Mouse (Mus musculus) naive thymus-derived CD4-positive, alpha-beta T cell, adult 2 months (primary cell): ENCODE measurements around the gene Dek.
A peak's percentile ranks its signal among the peaks of the same experiment; 100 is the strongest.

ENCODE experiments used
- DNase-seq: peaks from one replicate; pipeline ENCODE4 v3.0.0-alpha.2; 2011; ENCODE audit warnings: low read depth

Gene Dek

GRCm38 (mm10) chr13:47105711-47106579, at the start of gene Dek:
Gene Dek (minus strand): TSS chr13:47106201.
- DNase-seq = peak; percentile 88

GRCm38 (mm10) chr13:47154866-47155265, 48.9 kb upstream of the Dek start:
- no peak for DNase-seq

- DNase-seq = no peak
Observed at GRCm38 (mm10) chr13:47153206-47153605, 47.2 kb upstream of the Dek start.

GRCm38 (mm10) chr13:47152390-47152789, 46.4 kb upstream of the Dek start:
- DNase-seq = peak; percentile 39

GRCm38 (mm10) chr13:47151060-47151459, 45.1 kb upstream of the Dek start:
- DNase-seq = no peak

- no peak for DNase-seq
Observed at GRCm38 (mm10) chr13:47149993-47150392, 44.0 kb upstream of the Dek start.

GRCm38 (mm10) chr13:47148573-47148972, 42.6 kb upstream of the Dek start:
- no peak for DNase-seq

- no peak for DNase-seq
Observed at GRCm38 (mm10) chr13:47146388-47146787, 40.4 kb upstream of the Dek start.

- DNase-seq = no peak
Observed at GRCm38 (mm10) chr13:47145939-47146338, 39.9 kb upstream of the Dek start.

GRCm38 (mm10) chr13:47142764-47143163, 36.8 kb upstream of the Dek start:
- DNase-seq = no peak

- no peak for DNase-seq
Observed at GRCm38 (mm10) chr13:47135741-47136140, 29.7 kb upstream of the Dek start.

GRCm38 (mm10) chr13:47134836-47135235, 28.8 kb upstream of the Dek start:
- DNase-seq = no peak

- DNase-seq = no peak
Observed at GRCm38 (mm10) chr13:47133058-47133457, 27.1 kb upstream of the Dek start.

- DNase-seq = no peak
Observed at GRCm38 (mm10) chr13:47129090-47129489, 23.1 kb upstream of the Dek start.

- DNase-seq = no peak
Observed at GRCm38 (mm10) chr13:47125595-47125994, 19.6 kb upstream of the Dek start.

- DNase-seq = no peak
Observed at GRCm38 (mm10) chr13:47124986-47125385, 19.0 kb upstream of the Dek start.

- DNase-seq = no peak
Observed at GRCm38 (mm10) chr13:47124449-47124848, 18.4 kb upstream of the Dek start.

- DNase-seq = peak; percentile 28
Observed at GRCm38 (mm10) chr13:47122537-47123430, 16.8 kb upstream of the Dek start, which contains the start of gene Rnf144b. Gene Rnf144b (plus strand): TSS chr13:47122656.

GRCm38 (mm10) chr13:47121333-47121889, 15.4 kb upstream of the Dek start:
- DNase-seq = no peak

- DNase-seq = no peak
Observed at GRCm38 (mm10) chr13:47116000-47116399, 10.0 kb upstream of the Dek start.

- no peak for DNase-seq
Observed at GRCm38 (mm10) chr13:47112924-47113323, 6.9 kb upstream of the Dek start.

- DNase-seq = no peak
Observed at GRCm38 (mm10) chr13:47112056-47112455, 6.1 kb upstream of the Dek start.
